Mouse (Mus musculus): ENCODE results near the gene Ppp1r2.

DNA sequence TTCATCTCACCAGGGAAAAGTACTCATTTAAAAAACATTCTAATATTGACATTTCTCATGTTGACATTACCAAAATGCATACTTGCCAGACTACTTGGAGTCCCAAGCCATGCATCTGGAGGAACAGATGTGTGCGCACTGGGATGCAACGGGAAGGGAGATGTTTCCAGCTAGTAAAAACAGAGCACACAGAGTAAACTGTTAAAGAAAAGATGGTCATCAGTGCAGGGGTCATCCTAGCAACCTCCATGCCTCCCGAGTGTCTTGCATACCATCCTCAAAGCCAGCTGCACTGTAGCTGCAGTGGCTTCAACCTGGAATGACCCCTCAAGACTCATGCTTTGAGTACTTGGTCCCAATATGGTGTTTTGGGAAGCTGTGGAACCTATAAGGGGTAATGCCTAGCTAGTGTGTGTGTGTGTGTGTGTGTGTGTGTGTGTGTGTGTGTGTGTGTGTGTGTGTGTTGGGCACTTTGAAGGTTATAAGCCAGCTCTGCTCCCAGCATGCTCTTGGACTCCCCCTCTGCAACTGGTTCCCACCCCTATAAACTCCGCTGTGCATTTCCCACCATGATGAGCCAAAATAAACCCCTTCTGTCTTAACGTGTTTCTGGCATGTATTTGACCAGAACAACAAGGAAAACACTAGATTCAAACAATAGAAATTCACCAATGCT lies 42.4 kb downstream of the Ppp1r2 start:
- no peak for TF ChIP-seq POLR2A (IDR thresholded peaks at IDR 0.05; ENCODE audit: borderline replicate concordance, low read depth, low read length)
- TF ChIP-seq CTCF (IDR thresholded peaks at IDR 0.05; ENCODE audit: low read depth, low read length) = no peak
